Comparison of ENCODE assay signal across 22 mouse cellular contexts in the genomic region with DNA sequence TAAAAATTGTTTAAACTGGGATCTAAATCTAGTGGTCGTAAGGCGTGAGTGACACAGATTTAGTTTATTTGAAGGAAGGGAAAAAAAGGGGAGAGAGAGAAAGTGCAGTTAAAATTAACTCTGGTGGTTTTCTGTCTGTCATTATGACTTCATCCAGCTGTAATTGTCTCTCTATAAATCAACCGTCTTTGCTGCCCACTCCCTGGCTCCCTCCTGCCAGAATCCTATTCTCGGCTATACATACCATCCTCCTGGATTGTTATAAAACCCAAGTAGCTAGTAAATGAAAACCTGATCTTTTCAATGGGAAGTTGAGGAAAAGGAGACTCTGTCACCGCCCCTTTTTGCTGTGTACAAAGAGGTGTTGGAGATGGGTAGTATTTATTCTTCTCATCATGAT.
"Had no signal": no experiment of that assay in that cellular context is flagged by ENCODE, and none has a peak within 500 bp of the region (broad histone marks: within the 10 kb centered on the region; RNA-seq: fewer than 3 reads in every experiment).

No protein-coding gene starts in this region.

- H3K9ac ChIP-seq: intestine, embryonic 15.5 days; limb, embryonic 12.5 days; limb, embryonic 15.5 days; liver, embryonic 14.5 days; lung, embryonic 15.5 days; midbrain, embryonic 13.5 days had no signal

- H3K36me3 ChIP-seq: intestine, embryonic 15.5 days; limb, embryonic 12.5 days; limb, embryonic 15.5 days; lung, embryonic 15.5 days; midbrain, embryonic 10.5 days; midbrain, embryonic 13.5 days had no signal

- ATAC-seq: intestine, embryonic 15.5 days; midbrain, embryonic 13.5 days; midbrain, embryonic 16.5 days had no signal

- H3K4me3 ChIP-seq: intestine, embryonic 15.5 days; layer of hippocampus, adult 2 months; limb, embryonic 12.5 days; limb, embryonic 15.5 days; lung, embryonic 15.5 days; megakaryocyte, embryonic 14.5 days; midbrain, embryonic 10.5 days; midbrain, embryonic 13.5 days had no signal

- H3K4me2 ChIP-seq: intestine, embryonic 15.5 days; limb, embryonic 12.5 days; limb, embryonic 15.5 days; liver, embryonic 11.5 days; lung, embryonic 15.5 days; midbrain, embryonic 13.5 days had no signal

- H3K27ac ChIP-seq: intestine, embryonic 15.5 days; layer of hippocampus, adult 2 months; limb, embryonic 12.5 days; limb, embryonic 15.5 days; liver, embryonic 14.5 days; lung, embryonic 15.5 days; macrophage; midbrain, embryonic 10.5 days; midbrain, embryonic 13.5 days; stomach, postnatal 0 days had no signal

- H3K4me1 ChIP-seq: intestine, embryonic 15.5 days; limb, embryonic 15.5 days; lung, embryonic 15.5 days; midbrain, embryonic 13.5 days had no signal

- H3K9me3 ChIP-seq: intestine, embryonic 15.5 days; limb, embryonic 12.5 days; limb, embryonic 15.5 days; lung, embryonic 15.5 days; megakaryocyte, embryonic 14.5 days; midbrain, embryonic 10.5 days; midbrain, embryonic 13.5 days had no signal

- H3K27me3 ChIP-seq: intestine, embryonic 15.5 days; limb, embryonic 12.5 days; limb, embryonic 15.5 days; lung, embryonic 15.5 days; megakaryocyte, embryonic 14.5 days; midbrain, embryonic 13.5 days had no signal

- DNase-seq: kidney, adult 18-20 months; kidney, adult 9 months; kidney, postnatal 25 days; layer of hippocampus, adult 9-11 months; left cerebral cortex, postnatal 4 days; lung, adult 18-20 months; lung, postnatal 14 days; right cerebral cortex, postnatal 4 days; thymus, postnatal 36 days had no signal
